Mouse (Mus musculus): ENCODE measurements around the gene Hmgb1. TPM values are rescaled to one million over a fixed set of nuclear protein-coding genes. Genes with fewer than 3 reads are reported as not detected.

Hmgb1 gene
- polyA plus RNA-seq, 1 experiment from 2014 or later = 1,140 TPM

- 90% methylated on average over 7 of the region's 7 CpGs for WGBS
- Histone ChIP-seq H3K36me3 (peaks cover 55% of the 10 kb centered on the region), H3K4me3 (no peak overlapping the region), H3K4me1 (no peaks in the 10 kb centered on the region), H3K9ac (replicated peaks) (no peak overlapping the region), H3K27me3 (no peaks in the 10 kb centered on the region), H3K9me3 (no peaks in the 10 kb centered on the region), H3K4me2 (replicated peaks) (no peak overlapping the region), H3K27ac (replicated peaks) (no peak overlapping the region)
- no peak for ATAC-seq (replicated peaks)
Observed at GRCm38 (mm10) chr5:149208776-149209175, 24.5 kb upstream of the Hmgb1 start.

- Histone ChIP-seq H3K9ac (replicated peaks) (no peak overlapping the region), H3K9me3 (no peaks in the 10 kb centered on the region), H3K27me3 (no peaks in the 10 kb centered on the region), H3K36me3 (peaks cover 54% of the 10 kb centered on the region), H3K4me1 (no peaks in the 10 kb centered on the region), H3K4me2 (replicated peaks) (no peak overlapping the region), H3K27ac (replicated peaks) (no peak overlapping the region), H3K4me3 (no peak overlapping the region)
- 84% methylated on average over 6 of the region's 6 CpGs for WGBS
- no peak for ATAC-seq (replicated peaks)
Observed at GRCm38 (mm10) chr5:149207661-149208060, 23.4 kb upstream of the Hmgb1 start.

GRCm38 (mm10) chr5:149206286-149206685, 22.0 kb upstream of the Hmgb1 start:
- Histone ChIP-seq H3K4me1 (no peaks in the 10 kb centered on the region), H3K36me3 (peaks cover 58% of the 10 kb centered on the region), H3K4me3 (no peak overlapping the region), H3K4me2 (replicated peaks) (no peak overlapping the region), H3K27ac (replicated peaks) (no peak overlapping the region), H3K9ac (replicated peaks) (no peak overlapping the region), H3K9me3 (no peaks in the 10 kb centered on the region), H3K27me3 (no peaks in the 10 kb centered on the region)
- 96% methylated on average over 5 of the region's 5 CpGs for WGBS
- ATAC-seq (replicated peaks) = no peak

DNA sequence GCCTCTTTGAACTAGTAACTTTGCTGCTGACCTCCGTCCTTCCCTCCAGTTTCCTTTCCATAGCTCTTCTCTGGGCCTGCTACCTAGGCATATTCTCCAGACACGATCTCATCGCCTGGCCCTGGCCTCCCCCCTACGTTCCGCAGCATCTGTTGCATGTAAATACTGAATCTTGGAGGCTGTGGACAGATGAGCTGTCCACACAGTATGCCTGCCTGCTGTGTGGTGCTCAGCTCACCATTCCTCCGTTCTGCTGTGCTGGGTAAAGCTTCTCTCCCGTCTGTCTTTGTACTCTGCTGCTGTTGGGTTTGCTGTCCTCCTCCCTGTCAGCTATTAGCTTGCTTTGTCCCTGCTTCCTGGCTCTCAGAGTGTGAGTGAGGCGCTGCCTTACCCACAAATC, 21.0 kb upstream of the Hmgb1 start:
- H3K9ac ChIP-seq (replicated peaks) = no peak overlapping the region
- H3K4me3 ChIP-seq = no peak overlapping the region
- peaks cover 58% of the 10 kb centered on the region for H3K36me3 ChIP-seq
- no peak for ATAC-seq (replicated peaks)
- H3K4me2 ChIP-seq (replicated peaks) = no peak overlapping the region
- no peaks in the 10 kb centered on the region for H3K9me3 ChIP-seq
- no peak overlapping the region for H3K27ac ChIP-seq (replicated peaks)
- 84% methylated on average over 8 of the region's 8 CpGs for WGBS
- no peaks in the 10 kb centered on the region for H3K4me1 ChIP-seq
- no peaks in the 10 kb centered on the region for H3K27me3 ChIP-seq

DNA sequence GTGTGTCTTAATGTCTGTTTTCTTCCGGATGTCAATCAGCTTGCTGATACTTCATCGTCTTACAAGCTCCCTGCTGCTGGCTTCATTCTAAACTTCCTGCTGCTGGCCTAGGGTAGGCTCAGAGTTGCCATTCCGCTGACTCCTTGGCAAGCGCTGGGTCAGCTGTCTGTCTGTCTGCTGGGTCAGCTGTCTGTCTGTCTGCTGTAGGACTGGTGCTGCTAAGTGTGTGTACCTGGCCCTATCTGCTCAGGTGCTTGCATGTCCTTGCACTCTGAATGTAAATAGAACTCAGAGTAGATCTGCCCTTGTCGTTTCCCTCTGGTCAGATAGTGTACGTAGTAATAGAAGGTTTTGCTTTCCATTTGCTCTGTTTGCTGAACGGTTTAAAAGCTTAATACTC, 20.5 kb upstream of the Hmgb1 start:
- Histone ChIP-seq H3K27me3 (no peaks in the 10 kb centered on the region), H3K27ac (replicated peaks) (no peak overlapping the region), H3K4me3 (no peak overlapping the region), H3K9me3 (no peaks in the 10 kb centered on the region), H3K9ac (replicated peaks) (no peak overlapping the region), H3K36me3 (peaks cover 53% of the 10 kb centered on the region), H3K4me1 (no peaks in the 10 kb centered on the region), H3K4me2 (replicated peaks) (no peak overlapping the region)
- 94% methylated on average over 7 of the region's 7 CpGs for WGBS
- no peak for ATAC-seq (replicated peaks)

DNA sequence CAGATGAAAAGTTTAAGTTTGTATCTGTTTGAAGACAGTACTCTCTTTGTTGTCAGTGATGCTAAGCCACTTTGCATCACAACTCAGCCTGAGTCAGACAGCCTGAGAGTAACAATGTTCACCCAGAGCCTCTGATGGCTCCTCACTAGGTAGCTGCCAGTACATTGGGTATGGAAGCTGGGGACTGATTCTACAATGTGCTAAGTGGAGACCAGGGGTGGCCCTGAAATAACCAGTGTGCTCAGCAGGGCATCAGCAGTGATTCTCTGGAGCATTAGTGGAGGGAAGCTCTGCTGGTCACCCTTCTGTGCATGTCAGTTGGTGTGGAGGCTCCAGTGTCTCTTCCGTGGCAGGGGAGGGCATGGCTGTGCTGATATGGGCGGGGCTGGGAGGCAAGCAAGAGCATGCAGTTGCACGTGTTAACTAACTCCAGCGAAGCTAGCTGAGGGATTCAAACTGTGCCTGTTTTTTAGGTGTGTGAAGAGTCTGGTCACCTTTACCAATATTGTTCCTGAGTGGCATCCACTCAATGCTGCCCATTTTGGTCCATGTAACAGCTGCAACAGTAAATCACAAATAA, 19.6 kb upstream of the Hmgb1 start:
- Histone ChIP-seq H3K4me1 (no peaks in the 10 kb centered on the region), H3K36me3 (peaks cover 57% of the 10 kb centered on the region), H3K4me3 (no peak overlapping the region), H3K4me2 (replicated peaks) (no peak overlapping the region), H3K9ac (replicated peaks) (no peak overlapping the region), H3K9me3 (no peaks in the 10 kb centered on the region), H3K27me3 (no peaks in the 10 kb centered on the region), H3K27ac (replicated peaks) (no peak overlapping the region)
- ATAC-seq (replicated peaks) = no peak
- WGBS = 94% methylated on average over 4 of the region's 4 CpGs

GRCm38 (mm10) chr5:149202941-149203340, 18.7 kb upstream of the Hmgb1 start:
- Histone ChIP-seq H3K4me2 (replicated peaks) (no peak overlapping the region), H3K4me3 (no peak overlapping the region), H3K36me3 (peaks cover 58% of the 10 kb centered on the region), H3K9me3 (no peaks in the 10 kb centered on the region), H3K4me1 (no peaks in the 10 kb centered on the region), H3K27ac (replicated peaks) (no peak overlapping the region), H3K9ac (replicated peaks) (no peak overlapping the region), H3K27me3 (no peaks in the 10 kb centered on the region)
- WGBS = 76% methylated on average over 5 of the region's 5 CpGs
- ATAC-seq (replicated peaks) = no peak

DNA sequence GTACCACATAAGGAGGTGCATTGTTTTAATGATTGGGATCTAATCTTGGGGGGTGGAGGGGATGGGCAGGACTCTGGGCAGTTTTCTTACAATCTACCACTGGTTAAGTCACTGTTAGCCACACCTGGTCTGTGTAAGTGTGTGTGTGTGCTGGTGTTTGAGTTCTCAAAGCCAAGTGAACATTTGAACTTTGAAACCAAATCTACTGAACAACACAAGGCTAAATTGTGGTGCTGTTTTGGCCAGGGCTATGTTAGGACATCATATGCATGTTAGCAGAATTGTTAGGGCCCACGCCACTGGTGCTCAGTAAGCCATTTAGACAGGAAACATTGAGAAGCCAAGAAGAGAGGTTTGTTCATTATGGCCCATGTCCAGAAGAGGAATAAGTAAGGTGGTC, 14.5 kb upstream of the Hmgb1 start:
- H3K4me1 ChIP-seq = peaks cover 25% of the 10 kb centered on the region
- WGBS = 86% methylated on average over 1 of the region's 1 CpGs
- ATAC-seq (replicated peaks) = no peak
- H3K9me3 ChIP-seq = no peaks in the 10 kb centered on the region
- no peak overlapping the region for H3K27ac ChIP-seq (replicated peaks)
- H3K36me3 ChIP-seq = peaks cover 61% of the 10 kb centered on the region
- no peak overlapping the region for H3K4me2 ChIP-seq (replicated peaks)
- no peak overlapping the region for H3K9ac ChIP-seq (replicated peaks)
- H3K4me3 ChIP-seq = no peak overlapping the region
- H3K27me3 ChIP-seq = no peaks in the 10 kb centered on the region

DNA sequence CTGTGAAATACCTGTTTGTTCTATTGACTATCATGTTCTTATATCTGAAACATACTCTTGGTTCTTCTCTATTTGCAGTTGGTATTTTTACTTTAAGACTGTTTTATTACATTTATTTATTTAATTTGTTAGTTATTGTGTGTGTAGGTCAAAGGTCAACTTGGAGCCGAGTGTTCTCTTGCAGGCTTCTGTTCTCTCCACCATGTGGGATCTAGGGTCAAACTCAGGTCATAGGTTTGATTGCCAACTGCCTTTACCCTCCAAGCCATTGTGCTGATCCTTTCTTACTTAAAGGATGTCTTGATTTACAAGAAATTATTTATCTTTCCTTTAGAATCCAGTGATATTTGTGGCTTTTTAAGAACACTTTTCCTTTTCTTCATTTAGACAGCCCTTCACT, 12.3 kb upstream of the Hmgb1 start:
- Histone ChIP-seq H3K36me3 (peaks cover 57% of the 10 kb centered on the region), H3K9ac (replicated peaks) (no peak overlapping the region), H3K4me2 (replicated peaks) (no peak overlapping the region), H3K4me3 (no peak overlapping the region), H3K9me3 (no peaks in the 10 kb centered on the region), H3K27me3 (no peaks in the 10 kb centered on the region), H3K4me1 (peaks cover 25% of the 10 kb centered on the region), H3K27ac (replicated peaks) (no peak overlapping the region)
- WGBS = 2% methylated on average over 1 of the region's 1 CpGs
- no peak for ATAC-seq (replicated peaks)

- H3K4me2 ChIP-seq (replicated peaks) = no peak overlapping the region
- WGBS = 92% methylated on average over 1 of the region's 1 CpGs
- peaks cover 56% of the 10 kb centered on the region for H3K36me3 ChIP-seq
- H3K27ac ChIP-seq (replicated peaks) = no peak overlapping the region
- H3K4me3 ChIP-seq = no peak overlapping the region
- no peak overlapping the region for H3K9ac ChIP-seq (replicated peaks)
- H3K9me3 ChIP-seq = no peaks in the 10 kb centered on the region
- H3K27me3 ChIP-seq = no peaks in the 10 kb centered on the region
- peaks cover 16% of the 10 kb centered on the region for H3K4me1 ChIP-seq
- no peak for ATAC-seq (replicated peaks)
Observed at GRCm38 (mm10) chr5:149190160-149190559, 5.9 kb upstream of the Hmgb1 start.

- no peak for ATAC-seq (replicated peaks)
- Histone ChIP-seq H3K9me3 (no peaks in the 10 kb centered on the region), H3K9ac (replicated peaks) (peak overlapping the region; percentile 69; the same call in 1 of the 2 replicates), H3K36me3 (peaks cover 21% of the 10 kb centered on the region), H3K4me2 (replicated peaks) (peak overlapping the region; percentile 70), H3K27me3 (no peaks in the 10 kb centered on the region), H3K4me3 (peak overlapping the region; percentile 85), H3K27ac (replicated peaks) (no peak overlapping the region), H3K4me1 (peaks cover 18% of the 10 kb centered on the region)
- 71% methylated on average over 3 of the region's 3 CpGs for WGBS
Observed at GRCm38 (mm10) chr5:149185806-149186205, 1.5 kb upstream of the Hmgb1 start.

GRCm38 (mm10) chr5:149184844-149185186, 526 bp upstream of the Hmgb1 start:
- Histone ChIP-seq H3K9me3 (no peaks in the 10 kb centered on the region), H3K4me2 (replicated peaks) (peak overlapping the region; percentile 70), H3K4me3 (peak overlapping the region; percentile 85), H3K27ac (replicated peaks) (peak overlapping the region; percentile 96), H3K36me3 (peaks cover 13% of the 10 kb centered on the region), H3K27me3 (no peaks in the 10 kb centered on the region), H3K9ac (replicated peaks) (peak overlapping the region; percentile 69), H3K4me1 (peaks cover 18% of the 10 kb centered on the region)
- under 1% methylated on average over 20 of the region's 20 CpGs for WGBS
- no peak for ATAC-seq (replicated peaks)

- Histone ChIP-seq H3K36me3 (0 out of 2 replicates have a peak, but pooled peaks cover 2% of the 10 kb centered on the region), H3K4me1 (peaks cover 18% of the 10 kb centered on the region), H3K4me2 (replicated peaks) (peak overlapping the region; percentile 71), H3K27ac (replicated peaks) (peak overlapping the region; percentile 96), H3K9ac (replicated peaks) (peak overlapping the region; percentile 91), H3K4me3 (peak overlapping the region; percentile 85), H3K9me3 (no peaks in the 10 kb centered on the region), H3K27me3 (no peaks in the 10 kb centered on the region)
- WGBS = 0% methylated on average over 13 of the region's 13 CpGs
- no peak; the same call in 1 of the 2 replicates for ATAC-seq (replicated peaks)
Observed at GRCm38 (mm10) chr5:149183721-149184103, 577 bp downstream of the Hmgb1 start.

All from forebrain, embryonic 15.5 days (tissue).